Mouse (Mus musculus): ENCODE measurements around the gene Azin2. TPM values are rescaled to one million over a fixed set of nuclear protein-coding genes. Genes with fewer than 3 reads are reported as not detected.

Gene Azin2
- polyA plus RNA-seq, 1 experiment = 14.3 TPM

DNA sequence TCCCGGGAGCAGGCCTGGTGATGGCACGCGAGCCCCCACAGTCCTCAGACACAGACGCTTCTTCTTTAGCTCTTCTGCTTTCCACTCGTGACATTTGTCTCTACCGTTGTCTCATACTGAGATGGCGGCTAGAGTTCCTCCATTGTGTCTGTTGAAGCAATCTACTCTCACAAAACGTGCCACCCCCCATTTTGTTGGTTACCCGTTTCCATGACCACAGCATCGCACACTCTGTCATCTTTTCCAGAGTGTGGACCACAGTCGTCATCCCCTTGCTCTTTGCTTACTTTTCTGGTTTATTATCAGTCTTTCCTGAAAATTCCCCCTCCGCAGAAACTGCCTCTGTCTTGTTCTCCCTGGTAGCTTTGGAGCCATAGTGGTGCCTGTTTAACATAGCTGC lies 68.1 kb downstream of the Azin2 start:
- DNase-seq (ENCODE audit: low read depth) = no peak
- TF ChIP-seq POLR2A (IDR thresholded peaks at IDR 0.05; ENCODE audit: borderline replicate concordance, extremely low read depth, insufficient read depth, insufficient read length, poor library complexity, severe bottlenecking) (no peak), CTCF (IDR thresholded peaks at IDR 0.05; ENCODE audit: borderline replicate concordance, extremely low read depth, insufficient read depth, insufficient read length) (no peak)

DNA sequence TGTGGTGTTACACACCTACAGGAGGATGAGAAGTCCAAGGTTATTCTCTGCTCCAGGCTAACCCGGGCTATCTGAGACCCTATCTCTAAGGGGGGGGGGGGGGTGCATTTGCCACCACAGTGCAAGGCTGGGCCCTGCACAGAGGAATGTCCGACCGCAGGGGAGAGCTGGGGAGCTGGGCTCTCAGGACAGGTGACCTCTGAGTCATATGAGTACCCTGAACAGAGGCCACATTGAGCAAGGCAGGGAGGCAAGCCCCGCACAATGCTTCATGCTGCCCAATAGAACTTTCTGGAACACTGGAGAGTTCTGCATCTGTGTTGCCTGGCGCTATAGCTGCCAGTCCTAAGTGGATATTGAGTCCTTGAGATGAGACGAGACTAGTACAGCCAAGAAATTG lies 70.1 kb downstream of the Azin2 start:
- TF ChIP-seq POLR2A (IDR thresholded peaks at IDR 0.05; ENCODE audit: borderline replicate concordance, extremely low read depth, insufficient read depth, insufficient read length, poor library complexity, severe bottlenecking) (no peak), CTCF (IDR thresholded peaks at IDR 0.05; ENCODE audit: borderline replicate concordance, extremely low read depth, insufficient read depth, insufficient read length) (no peak)
- DNase-seq (ENCODE audit: low read depth) = no peak

DNA sequence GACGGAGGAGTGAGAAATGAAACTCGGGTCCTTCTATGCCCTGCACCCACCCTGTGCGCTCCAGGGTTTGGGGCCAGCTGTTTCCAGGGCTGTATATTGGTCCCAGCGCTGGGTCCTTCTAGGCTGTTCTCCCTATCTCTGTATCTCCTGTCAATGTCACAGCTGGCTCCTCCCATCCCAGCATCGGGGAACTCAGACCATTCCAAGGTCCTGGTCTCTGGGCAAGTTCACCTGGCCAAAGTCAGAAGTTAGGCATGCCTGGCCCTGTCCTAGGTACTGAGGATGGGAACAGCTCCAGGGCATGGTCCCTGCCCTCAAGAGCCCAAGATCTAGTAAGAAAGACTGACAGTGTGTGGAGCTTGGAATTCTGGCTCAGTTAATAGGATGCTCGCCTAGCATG lies 70.5 kb downstream of the Azin2 start:
- TF ChIP-seq POLR2A (IDR thresholded peaks at IDR 0.05; ENCODE audit: borderline replicate concordance, extremely low read depth, insufficient read depth, insufficient read length, poor library complexity, severe bottlenecking) (no peak), CTCF (IDR thresholded peaks at IDR 0.05; ENCODE audit: borderline replicate concordance, extremely low read depth, insufficient read depth, insufficient read length) (no peak)
- DNase-seq (ENCODE audit: low read depth) = no peak

DNA sequence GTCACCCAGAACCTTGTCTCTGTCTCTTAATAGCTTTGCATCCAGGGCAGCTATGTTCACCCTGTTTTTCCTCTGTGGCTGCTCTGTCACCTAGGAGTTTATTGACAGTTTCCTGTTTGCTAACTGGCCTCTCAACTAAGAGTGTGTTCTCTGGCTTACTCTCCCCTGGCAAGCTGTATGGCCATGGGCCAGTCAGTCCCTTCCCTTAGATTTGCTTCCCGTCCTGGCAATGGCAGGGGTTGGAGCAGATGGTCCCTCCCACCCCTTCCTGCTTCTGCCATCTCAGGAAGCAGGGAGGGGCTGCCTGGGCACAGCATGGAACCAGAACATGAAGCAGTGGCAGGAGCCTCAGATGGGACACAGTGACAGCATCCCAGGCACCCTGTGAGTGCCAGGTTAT lies 71.1 kb downstream of the Azin2 start:
- peak; percentile 84 for DNase-seq (ENCODE audit: low read depth)

DNA sequence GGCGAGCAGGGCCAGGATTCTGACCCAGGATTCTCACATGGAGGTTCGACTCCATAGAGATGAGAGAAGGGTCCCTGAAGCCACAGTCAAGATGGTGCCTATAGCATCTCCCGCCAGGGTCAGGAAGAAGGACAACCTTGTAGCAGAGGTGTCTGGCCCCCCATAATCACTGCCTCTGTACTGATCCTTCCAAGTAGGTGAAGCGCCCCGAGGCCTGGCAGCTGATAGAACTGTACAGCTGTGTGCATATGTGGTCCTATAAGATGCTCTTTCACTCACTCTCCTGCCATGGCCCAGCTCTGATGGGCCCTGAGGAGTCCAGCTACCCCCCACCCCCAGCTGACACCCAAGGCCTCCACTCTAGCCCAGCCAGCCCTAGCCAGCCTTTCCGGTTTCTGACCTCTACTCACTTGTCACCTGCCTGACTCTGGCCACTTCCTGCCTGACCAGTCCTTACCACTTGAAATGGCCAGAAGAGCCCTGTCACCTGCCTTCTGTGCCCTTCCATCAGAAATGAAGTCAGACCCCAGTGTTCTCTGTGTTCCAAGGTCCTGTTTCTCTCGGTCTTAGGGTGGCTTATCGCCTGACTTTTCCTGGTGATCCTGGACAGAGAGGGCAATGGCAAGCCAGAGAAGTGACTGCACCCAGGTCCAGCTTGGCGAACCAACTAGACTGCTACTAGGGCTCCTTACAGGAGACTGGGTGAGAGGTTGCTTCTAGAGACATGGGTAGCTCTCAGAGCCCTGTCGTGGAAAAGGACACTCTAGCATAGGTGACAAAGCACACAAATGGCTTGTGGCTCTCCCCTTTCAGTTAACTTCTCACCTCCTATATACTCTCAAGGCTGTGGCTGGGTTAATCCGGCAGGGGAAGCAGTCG lies 72.3 kb downstream of the Azin2 start:
- TF ChIP-seq POLR2A (IDR thresholded peaks at IDR 0.05; ENCODE audit: borderline replicate concordance, extremely low read depth, insufficient read depth, insufficient read length, poor library complexity, severe bottlenecking) (no peak), CTCF (IDR thresholded peaks at IDR 0.05; ENCODE audit: borderline replicate concordance, extremely low read depth, insufficient read depth, insufficient read length) (no peak)
- no peak for DNase-seq (ENCODE audit: low read depth)

More for the DNA sequence above, 71.1 kb downstream of the Azin2 start:
- TF ChIP-seq POLR2A (IDR thresholded peaks at IDR 0.05; ENCODE audit: borderline replicate concordance, extremely low read depth, insufficient read depth, insufficient read length, poor library complexity, severe bottlenecking) = no peak
- TF ChIP-seq CTCF (IDR thresholded peaks at IDR 0.05; ENCODE audit: borderline replicate concordance, extremely low read depth, insufficient read depth, insufficient read length) = no peak

DNA sequence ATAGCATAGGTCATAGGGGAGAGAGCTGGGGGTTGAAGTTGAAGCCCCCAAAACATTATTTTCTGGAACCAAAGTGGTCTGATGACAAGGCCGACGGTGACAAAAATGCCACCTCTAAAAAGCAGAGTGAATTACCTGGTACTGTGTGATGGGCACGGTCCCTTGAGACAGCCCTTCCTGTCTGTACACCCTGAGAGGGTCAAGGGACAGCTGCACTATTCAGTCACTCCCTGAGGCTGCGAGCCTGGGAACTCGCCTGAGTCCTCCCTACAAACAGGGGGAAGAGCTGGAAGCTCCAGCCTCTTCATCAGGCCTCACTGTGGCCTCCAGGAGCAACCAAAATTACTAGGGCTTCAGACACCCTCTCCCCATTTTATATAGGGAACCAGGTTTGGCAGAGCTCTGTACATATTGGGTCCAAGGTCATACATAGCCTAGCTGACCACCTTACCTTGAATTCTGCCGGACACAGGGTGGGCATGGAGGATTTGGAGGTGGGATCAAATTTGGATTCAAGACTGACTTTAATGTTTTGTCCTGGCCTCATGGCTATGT lies 73.7 kb downstream of the Azin2 start:
- TF ChIP-seq POLR2A (IDR thresholded peaks at IDR 0.05; ENCODE audit: borderline replicate concordance, extremely low read depth, insufficient read depth, insufficient read length, poor library complexity, severe bottlenecking) (no peak), CTCF (IDR thresholded peaks at IDR 0.05; ENCODE audit: borderline replicate concordance, extremely low read depth, insufficient read depth, insufficient read length) (no peak)
- no peak for DNase-seq (ENCODE audit: low read depth)

DNA sequence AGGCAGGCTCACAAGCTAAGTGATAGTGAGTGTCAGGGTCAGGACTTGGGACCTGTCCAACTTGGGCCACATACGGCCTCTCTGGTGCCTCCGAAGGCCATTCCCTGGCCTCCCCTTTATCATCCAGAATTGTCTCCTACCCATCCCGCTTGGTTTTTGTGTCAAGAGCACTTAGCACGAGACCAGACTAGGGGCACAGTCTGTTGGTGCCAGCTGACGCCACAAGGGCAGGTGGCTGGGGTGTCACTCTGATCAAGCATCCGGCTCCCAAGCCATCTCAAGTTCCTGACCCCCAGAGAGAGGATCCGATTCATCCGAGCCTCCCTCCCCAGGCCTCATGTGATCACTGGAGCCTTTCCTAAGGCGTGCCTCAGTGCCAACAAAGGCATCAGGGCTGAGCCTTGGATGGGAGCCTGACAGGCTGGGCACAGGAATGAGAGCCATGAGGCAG lies 74.6 kb downstream of the Azin2 start:
- TF ChIP-seq CTCF (IDR thresholded peaks at IDR 0.05; ENCODE audit: borderline replicate concordance, extremely low read depth, insufficient read depth, insufficient read length) (no peak), POLR2A (IDR thresholded peaks at IDR 0.05; ENCODE audit: borderline replicate concordance, extremely low read depth, insufficient read depth, insufficient read length, poor library complexity, severe bottlenecking) (no peak)

DNA sequence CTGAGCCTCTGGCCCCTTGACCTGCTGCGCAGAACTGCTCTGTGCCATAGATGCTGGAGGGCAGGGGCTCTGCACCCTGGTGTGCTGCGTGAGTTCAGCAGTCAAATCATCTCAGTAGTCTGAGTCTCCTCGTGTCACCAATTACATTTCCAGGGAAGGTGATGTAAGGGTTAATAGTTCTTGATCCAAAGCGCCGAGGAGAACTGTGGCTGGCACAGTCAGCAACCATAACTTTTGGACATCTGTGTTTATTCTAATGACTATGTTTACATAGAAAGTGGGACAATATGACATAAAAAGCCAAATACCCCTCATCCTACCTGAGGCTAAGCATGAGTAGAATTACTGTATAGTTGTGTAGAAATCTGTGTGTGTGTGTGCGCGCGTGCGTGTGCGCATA lies 75.2 kb downstream of the Azin2 start:
- DNase-seq (ENCODE audit: low read depth) = peak; percentile 58
- TF ChIP-seq POLR2A (IDR thresholded peaks at IDR 0.05; ENCODE audit: borderline replicate concordance, extremely low read depth, insufficient read depth, insufficient read length, poor library complexity, severe bottlenecking) (no peak), CTCF (IDR thresholded peaks at IDR 0.05; ENCODE audit: borderline replicate concordance, extremely low read depth, insufficient read depth, insufficient read length) (no peak)

More for the DNA sequence above, 74.6 kb downstream of the Azin2 start:
- DNase-seq (ENCODE audit: low read depth) = peak; percentile 72

DNA sequence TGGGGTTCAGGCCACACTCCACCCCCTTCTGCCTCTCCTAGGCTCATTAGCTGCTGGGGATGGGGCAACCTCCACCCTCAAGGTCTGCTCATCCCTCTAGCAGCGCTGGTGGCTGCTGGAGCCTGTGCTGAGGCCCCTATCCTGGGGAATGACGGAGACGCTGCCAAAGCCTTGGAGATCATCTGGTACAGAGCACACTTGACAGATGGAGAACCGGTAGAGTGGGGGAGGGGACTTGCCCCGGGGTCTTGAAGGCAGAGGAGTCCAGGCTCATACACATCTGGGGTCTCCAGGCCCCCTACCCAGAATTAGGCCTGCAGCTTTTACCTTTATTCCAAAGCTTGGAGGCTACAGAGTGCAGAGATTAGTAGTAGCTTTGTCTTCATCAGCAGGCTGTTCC lies 75.7 kb downstream of the Azin2 start:
- peak; percentile 65 for DNase-seq (ENCODE audit: low read depth)
- TF ChIP-seq POLR2A (IDR thresholded peaks at IDR 0.05; ENCODE audit: borderline replicate concordance, extremely low read depth, insufficient read depth, insufficient read length, poor library complexity, severe bottlenecking) = no peak
- no peak for TF ChIP-seq CTCF (IDR thresholded peaks at IDR 0.05; ENCODE audit: borderline replicate concordance, extremely low read depth, insufficient read depth, insufficient read length)

DNA sequence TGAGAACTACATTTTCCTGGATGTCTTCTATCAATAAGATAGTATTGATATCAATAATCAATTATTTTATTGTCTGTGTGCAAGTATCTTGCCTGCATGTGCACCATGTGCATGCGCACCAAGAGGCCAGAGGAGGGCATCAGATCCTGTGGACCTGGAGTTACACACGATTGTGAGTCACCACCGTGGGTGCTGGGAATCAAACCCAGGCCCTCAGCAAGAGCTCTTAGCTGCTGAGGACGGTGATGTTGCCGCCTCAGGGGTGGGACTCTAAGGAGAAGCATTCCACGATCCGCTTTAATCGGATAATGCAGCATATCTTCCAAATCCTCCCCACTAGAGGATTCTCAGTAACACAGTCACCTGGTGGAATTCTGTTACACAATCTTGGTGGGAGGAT lies 76.7 kb downstream of the Azin2 start:
- no peak for DNase-seq (ENCODE audit: low read depth)
- TF ChIP-seq CTCF (IDR thresholded peaks at IDR 0.05; ENCODE audit: borderline replicate concordance, extremely low read depth, insufficient read depth, insufficient read length) (no peak), POLR2A (IDR thresholded peaks at IDR 0.05; ENCODE audit: borderline replicate concordance, extremely low read depth, insufficient read depth, insufficient read length, poor library complexity, severe bottlenecking) (no peak)

DNA sequence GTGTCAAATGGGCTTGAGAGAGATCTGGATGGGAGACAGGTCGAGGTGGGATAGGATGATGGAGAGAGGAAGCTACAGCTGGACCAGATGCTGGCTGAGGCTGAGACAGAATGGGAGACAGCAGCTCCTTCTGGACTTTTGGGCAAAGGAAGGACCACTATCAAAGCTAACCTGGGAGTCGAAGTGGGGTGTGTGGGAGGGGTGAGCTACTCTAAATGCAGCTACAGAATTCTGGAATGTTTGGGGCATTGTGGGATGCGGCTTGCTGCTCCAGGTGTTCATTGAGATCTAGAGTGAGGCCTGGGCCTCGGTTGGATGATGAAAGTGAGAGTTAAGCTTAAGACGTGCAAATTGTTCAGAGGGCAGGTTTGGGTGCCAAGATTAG lies 77.5 kb downstream of the Azin2 start:
- DNase-seq (ENCODE audit: low read depth) = no peak
- TF ChIP-seq POLR2A (IDR thresholded peaks at IDR 0.05; ENCODE audit: borderline replicate concordance, extremely low read depth, insufficient read depth, insufficient read length, poor library complexity, severe bottlenecking) = no peak
- no peak for TF ChIP-seq CTCF (IDR thresholded peaks at IDR 0.05; ENCODE audit: borderline replicate concordance, extremely low read depth, insufficient read depth, insufficient read length)
